In genomic region chr13:63274488-63275166, GRCm38 (mm10) we compare ENCODE assay signal across 9 mouse cellular contexts.
A peak's percentile ranks its signal among the peaks of the same experiment; 100 is the strongest.
DNase-seq lines count a peak whose midpoint lies in the region; ATAC-seq and TF ChIP-seq lines count a peak whose summit lies in the region.
"Had no signal": no experiment of that assay in that cellular context is flagged by ENCODE, and none has a peak within 500 bp of the region (broad histone marks: within the 10 kb centered on the region; RNA-seq: fewer than 3 reads in every experiment).

No protein-coding gene starts in this region.

- peak overlapping the region; percentile 90 for H3K9ac ChIP-seq in embryonic facial prominence, embryonic 13.5 days
- no peak overlapping the region; the same call in 1 of the 2 replicates for H3K9ac ChIP-seq in liver, embryonic 16.5 days (ENCODE audit: low read depth, low read length)

- WGBS in embryonic facial prominence, embryonic 13.5 days: 32% methylated on average over 10 of the region's 10 CpGs
- 72% methylated on average over 10 of the region's 10 CpGs for WGBS in liver, embryonic 16.5 days (ENCODE audit: insufficient replicate concordance)

- DNase-seq in layer of hippocampus, adult 2 months (ENCODE audit: low spot score in 2 of 2): no peak
- no peak for DNase-seq in layer of hippocampus, postnatal 25 days (ENCODE audit: extremely low spot score in 1 of 2, low spot score in 1 of 2)
- DNase-seq in urinary bladder, postnatal 10 days (ENCODE audit: low spot score): no peak
- DNase-seq: cerebellum, adult 9-10 months; gastrocnemius, postnatal 14 days had no signal

- TF ChIP-seq CTCF in layer of hippocampus, adult 2 months (conservative IDR thresholded peaks at IDR 0.05): no peak
- TF ChIP-seq CTCF in E14TG2a.4 (conservative IDR thresholded peaks at IDR 0.05; ENCODE audit: low read length): no peak

- H3K4me2 ChIP-seq in embryonic facial prominence, embryonic 13.5 days: peak overlapping the region; percentile 68
- peak overlapping the region; percentile 49 for H3K4me2 ChIP-seq in liver, embryonic 16.5 days (ENCODE audit: low read depth, low read length)

- ATAC-seq in embryonic facial prominence, embryonic 13.5 days (ENCODE audit: insufficient number of reproducible peaks, insufficient read depth, low FRiP score, low TSS enrichment, low read depth): no peak
- ATAC-seq in liver, embryonic 16.5 days (ENCODE audit: low read depth): no peak
- ATAC-seq in megakaryocyte, adult 5-6 weeks (ENCODE audit: poor library complexity, severe bottlenecking): no peak

- peaks cover 42% of the 10 kb centered on the region for H3K36me3 ChIP-seq in E14TG2a.4 (ENCODE audit: insufficient read depth, low read length)
- peaks cover 2% of the 10 kb centered on the region; the same call in 1 of the 2 replicates for H3K36me3 ChIP-seq in embryonic facial prominence, embryonic 13.5 days
- no peaks in the 10 kb centered on the region for H3K36me3 ChIP-seq in liver, embryonic 16.5 days (ENCODE audit: control insufficient read depth, insufficient read depth)

- peak overlapping the region; percentile 3; the same call in 1 of the 2 replicates for H3K4me3 ChIP-seq in layer of hippocampus, adult 2 months
- peak overlapping the region; percentile 86 for H3K4me3 ChIP-seq in E14TG2a.4 (replicated peaks; ENCODE audit: low read length)
- H3K4me3 ChIP-seq in embryonic facial prominence, embryonic 13.5 days: peak overlapping the region; percentile 64
- peak overlapping the region; percentile 37; the same call in 1 of the 2 replicates for H3K4me3 ChIP-seq in liver, embryonic 16.5 days (ENCODE audit: low read depth, low read length)

- no peaks in the 10 kb centered on the region for H3K9me3 ChIP-seq in E14TG2a.4 (ENCODE audit: low read length)
- no peaks in the 10 kb centered on the region for H3K9me3 ChIP-seq in embryonic facial prominence, embryonic 13.5 days
- H3K9me3 ChIP-seq in liver, embryonic 16.5 days (replicated peaks; ENCODE audit: control insufficient read depth, low read length): no peaks in the 10 kb centered on the region

- H3K27me3 ChIP-seq in E14TG2a.4 (ENCODE audit: insufficient read depth, low read length): no peaks in the 10 kb centered on the region
- H3K27me3 ChIP-seq in embryonic facial prominence, embryonic 13.5 days: no peaks in the 10 kb centered on the region
- H3K27me3 ChIP-seq in liver, embryonic 16.5 days (ENCODE audit: control insufficient read depth, insufficient read depth, low read depth, low read length): no peaks in the 10 kb centered on the region

- peak overlapping the region; percentile 60 for H3K27ac ChIP-seq in layer of hippocampus, adult 2 months
- peak overlapping the region; percentile 96 for H3K27ac ChIP-seq in embryonic facial prominence, embryonic 13.5 days
- H3K27ac ChIP-seq in liver, embryonic 16.5 days (ENCODE audit: low read length): no peak overlapping the region

- H3K4me1 ChIP-seq in E14TG2a.4 (replicated peaks; ENCODE audit: low read depth, low read length): peaks cover 84% of the 10 kb centered on the region
- peaks cover 53% of the 10 kb centered on the region for H3K4me1 ChIP-seq in embryonic facial prominence, embryonic 13.5 days
- H3K4me1 ChIP-seq in liver, embryonic 16.5 days (ENCODE audit: control insufficient read depth, low read depth, low read length): peaks cover 23% of the 10 kb centered on the region

Comparison
In these comparisons a context has a peak if more than half of its experiments do, and no peak if none do; other contexts are left out.
1. H3K4me3 ChIP-seq: peak in every context shown above with its lines; median percentile 86 in E14TG2a.4; 64 in embryonic facial prominence, embryonic 13.5 days; 37 in liver, embryonic 16.5 days; 3 in layer of hippocampus, adult 2 months.